Mouse (Mus musculus): ENCODE data around the gene Gbp3. TPM values are rescaled to one million over a fixed set of nuclear protein-coding genes. Genes with fewer than 3 reads are reported as not detected.
"Not testable (repeated sequence)": the region's sequence is repeated elsewhere in the genome, so short reads cannot be mapped to it uniquely, and the experiment has no call there.

The Gbp3 gene
- polyA plus RNA-seq (2016; fragmentation: Nextera tagmentation; extraction: Ambion mirVana): 1.4 and 1.7 TPM in 2 replicates

DNA sequence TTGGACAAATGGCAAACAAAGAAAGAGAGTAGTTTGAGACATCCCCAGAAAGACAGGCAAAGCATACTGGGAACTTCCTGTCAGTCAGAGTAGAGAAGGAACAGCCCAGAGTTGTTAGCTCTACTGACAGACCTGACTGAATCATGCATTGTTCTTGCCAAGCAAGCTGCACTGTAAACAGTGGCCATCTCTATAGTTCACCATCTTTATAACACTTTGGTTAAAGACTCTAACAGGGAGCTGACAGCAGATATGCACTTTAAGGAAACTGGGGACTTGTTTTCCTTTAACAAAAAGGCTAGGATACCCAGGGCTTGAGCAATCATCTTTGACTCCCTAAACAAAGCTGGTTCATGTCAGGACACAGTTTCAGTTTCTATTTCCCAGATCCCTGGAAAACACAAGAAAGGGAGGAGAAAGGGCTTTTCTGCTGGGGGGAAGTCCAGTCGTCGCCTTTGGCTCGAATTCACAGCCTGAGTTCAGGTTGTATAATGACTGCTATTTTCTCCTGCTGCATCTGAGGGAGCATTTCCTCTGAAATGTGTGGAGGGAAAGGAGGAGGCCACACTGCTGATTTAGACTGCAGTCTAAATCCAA, at the start of gene Gbp3:
Gene Gbp3 (plus strand): TSS at position 395 of the 597 bp plus-strand sequence.
- no peaks in the 10 kb centered on the region for H3K36me3 ChIP-seq
- no peaks in the 10 kb centered on the region for H3K9me3 ChIP-seq (replicated peaks)
- no peak for ATAC-seq (ENCODE audit: insufficient number of reproducible peaks, low FRiP score)
- peak within 1 kb of the TSS; percentile 57 for H3K9ac ChIP-seq
- H3K4me3 ChIP-seq: peak within 1 kb of the TSS; percentile 55
- no peak within 1 kb of the TSS for H3K27ac ChIP-seq (ENCODE audit: poor library complexity, severe bottlenecking)
- H3K27me3 ChIP-seq (replicated peaks): no peaks in the 10 kb centered on the region
- WGBS: 28% methylated on average over 3 of the region's 3 CpGs
- H3K4me1 ChIP-seq (replicated peaks): 0 out of 2 replicates have a peak, but pooled peaks cover 5% of the 10 kb centered on the region
- H3K4me2 ChIP-seq: peak within 1 kb of the TSS; percentile 75

DNA sequence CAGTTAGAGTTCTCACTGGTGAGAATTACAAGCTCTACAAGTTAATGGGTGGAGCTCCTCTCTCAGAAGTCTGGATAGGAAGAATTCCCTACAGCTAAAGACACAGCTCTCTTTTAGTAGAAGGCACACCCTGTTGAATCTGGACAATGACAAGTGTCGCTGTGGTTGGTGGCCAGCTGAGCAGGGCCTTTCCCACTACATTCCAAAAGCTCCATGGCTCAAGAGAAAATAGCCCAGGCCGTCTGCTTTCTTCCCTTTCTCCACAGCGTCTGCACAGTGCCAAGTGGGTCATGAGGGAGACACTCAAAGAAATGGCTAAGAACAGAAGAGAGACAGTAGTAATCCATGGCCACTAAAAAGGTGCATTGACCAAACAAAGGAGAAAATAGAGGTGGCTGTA, 31.7 kb upstream of the Gbp3 start:
- Histone ChIP-seq H3K36me3 (no peaks in the 10 kb centered on the region), H3K4me3 (no peak overlapping the region), H3K4me2 (no peak overlapping the region), H3K9ac (no peak overlapping the region), H3K27me3 (replicated peaks) (0 out of 2 replicates have a peak, but pooled peaks cover 5% of the 10 kb centered on the region), H3K9me3 (replicated peaks) (no peaks in the 10 kb centered on the region), H3K27ac (ENCODE audit: poor library complexity, severe bottlenecking) (no peak overlapping the region), H3K4me1 (replicated peaks) (no peaks in the 10 kb centered on the region)
- ATAC-seq (ENCODE audit: insufficient number of reproducible peaks, low FRiP score): no peak
- 64% methylated on average over 3 of the region's 3 CpGs for WGBS

DNA sequence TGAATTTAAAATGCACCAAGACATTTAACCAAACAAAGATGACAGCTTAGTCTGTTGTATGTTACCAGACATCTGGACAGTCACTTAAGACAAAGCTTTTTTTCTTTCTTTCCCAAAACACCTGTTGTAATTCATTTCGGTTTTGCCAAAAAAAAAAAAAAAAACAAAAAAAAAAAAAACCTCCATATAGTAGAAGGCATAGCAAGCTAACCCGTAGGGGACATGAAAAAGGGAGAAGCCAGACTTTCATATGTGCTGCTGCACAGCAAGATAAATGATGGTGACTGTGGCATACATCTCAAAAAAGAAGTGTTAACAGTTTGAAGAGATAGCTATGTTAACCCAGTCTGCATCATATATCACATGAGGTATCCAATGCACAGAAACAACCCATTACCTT, 30.2 kb upstream of the Gbp3 start:
- Histone ChIP-seq H3K27ac (ENCODE audit: poor library complexity, severe bottlenecking) (no peak overlapping the region), H3K4me1 (replicated peaks) (no peaks in the 10 kb centered on the region), H3K9me3 (replicated peaks) (no peaks in the 10 kb centered on the region), H3K4me3 (peak overlapping the region; percentile 63), H3K4me2 (peak overlapping the region; percentile 91), H3K36me3 (no peaks in the 10 kb centered on the region), H3K27me3 (replicated peaks) (0 out of 2 replicates have a peak, but pooled peaks cover 5% of the 10 kb centered on the region), H3K9ac (peak overlapping the region; percentile 62; the same call in 1 of the 2 replicates)
- WGBS: 54% methylated on average over 2 of the region's 2 CpGs
- ATAC-seq (ENCODE audit: insufficient number of reproducible peaks, low FRiP score): no peak

DNA sequence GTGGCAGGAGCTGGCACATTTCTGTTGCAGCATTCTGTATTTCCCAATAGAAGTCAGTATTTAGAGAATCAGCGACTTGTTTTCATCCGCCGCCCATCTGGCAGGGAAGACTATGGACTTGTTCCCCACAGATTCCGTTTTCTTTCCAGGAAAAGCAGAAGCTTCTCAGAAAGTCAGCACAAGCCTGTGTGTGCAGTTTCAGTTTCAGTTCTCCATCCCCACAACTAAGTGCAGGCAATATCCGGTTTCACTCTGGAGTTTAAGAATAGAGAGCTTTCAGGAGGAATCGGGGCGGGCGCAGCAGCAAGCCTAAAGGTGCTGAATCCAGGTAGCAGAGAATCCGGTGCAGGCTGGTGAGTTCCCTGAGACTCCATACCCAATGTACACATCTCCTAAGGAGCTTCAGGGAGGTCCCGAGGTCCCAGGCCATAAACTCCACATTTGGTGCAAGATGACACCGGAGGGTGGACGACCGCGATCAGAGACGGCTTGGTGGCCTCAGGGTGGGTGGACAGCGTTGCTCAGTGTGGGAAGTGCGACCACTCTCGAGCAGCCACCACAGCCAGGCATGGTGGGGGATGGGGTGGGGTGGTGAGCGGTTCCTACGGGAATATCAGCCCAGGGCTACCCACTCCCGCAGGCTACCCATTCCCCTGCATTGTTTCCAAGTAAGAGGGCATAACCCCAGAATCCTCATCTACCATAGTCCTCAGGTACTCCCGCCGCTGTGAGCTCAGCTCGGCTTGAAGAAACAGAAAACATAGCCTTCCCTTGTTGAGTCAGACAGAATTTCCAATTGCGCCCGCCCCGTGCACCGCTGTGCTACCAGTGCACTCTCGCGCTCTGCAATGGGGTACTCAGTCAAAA, 29.5 kb upstream of the Gbp3 start, which contains the start of gene Gbp7:
Gene Gbp7 (plus strand): TSS at position 256 of the 867 bp plus-strand sequence.
- Histone ChIP-seq H3K36me3 (no peaks in the 10 kb centered on the region), H3K9me3 (replicated peaks) (no peaks in the 10 kb centered on the region), H3K9ac (peak within 1 kb of the TSS; percentile 62), H3K4me3 (peak within 1 kb of the TSS; percentile 63), H3K27ac (ENCODE audit: poor library complexity, severe bottlenecking) (no peak within 1 kb of the TSS), H3K4me2 (peak within 1 kb of the TSS; percentile 91), H3K27me3 (replicated peaks) (0 out of 2 replicates have a peak, but pooled peaks cover 5% of the 10 kb centered on the region), H3K4me1 (replicated peaks) (no peaks in the 10 kb centered on the region)
- ATAC-seq (ENCODE audit: insufficient number of reproducible peaks, low FRiP score): peak; percentile 29; the same call in 1 of the 2 replicates
- WGBS: 1% methylated on average over 30 of the region's 30 CpGs

DNA sequence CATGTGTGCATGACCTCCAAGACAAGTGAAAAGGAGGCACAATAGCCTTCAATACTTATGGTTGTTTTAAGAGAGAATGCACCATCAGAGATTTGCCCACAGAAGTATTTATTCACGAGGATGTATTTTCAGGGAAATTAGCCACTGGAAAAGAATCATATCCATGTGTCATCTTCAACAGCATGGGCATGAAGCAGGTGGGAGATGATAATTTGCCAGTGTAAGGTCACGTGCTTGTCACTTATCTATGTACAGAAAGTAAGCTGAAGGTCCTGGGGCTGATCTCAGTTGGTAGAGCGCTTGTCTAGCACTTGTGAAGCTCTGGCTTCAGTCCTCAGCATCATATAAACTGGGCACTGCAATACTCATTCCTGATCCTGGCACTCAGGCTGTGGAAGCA, 28.2 kb upstream of the Gbp3 start:
- H3K36me3 ChIP-seq: no peaks in the 10 kb centered on the region
- H3K4me1 ChIP-seq (replicated peaks): no peaks in the 10 kb centered on the region
- H3K27me3 ChIP-seq (replicated peaks): 0 out of 2 replicates have a peak, but pooled peaks cover 5% of the 10 kb centered on the region
- 70% methylated on average over 3 of the region's 3 CpGs for WGBS
- no peak overlapping the region for H3K4me2 ChIP-seq
- no peak overlapping the region for H3K27ac ChIP-seq (ENCODE audit: poor library complexity, severe bottlenecking)
- H3K9ac ChIP-seq: no peak overlapping the region
- no peak overlapping the region for H3K4me3 ChIP-seq
- no peak for ATAC-seq (ENCODE audit: insufficient number of reproducible peaks, low FRiP score)
- no peaks in the 10 kb centered on the region for H3K9me3 ChIP-seq (replicated peaks)

DNA sequence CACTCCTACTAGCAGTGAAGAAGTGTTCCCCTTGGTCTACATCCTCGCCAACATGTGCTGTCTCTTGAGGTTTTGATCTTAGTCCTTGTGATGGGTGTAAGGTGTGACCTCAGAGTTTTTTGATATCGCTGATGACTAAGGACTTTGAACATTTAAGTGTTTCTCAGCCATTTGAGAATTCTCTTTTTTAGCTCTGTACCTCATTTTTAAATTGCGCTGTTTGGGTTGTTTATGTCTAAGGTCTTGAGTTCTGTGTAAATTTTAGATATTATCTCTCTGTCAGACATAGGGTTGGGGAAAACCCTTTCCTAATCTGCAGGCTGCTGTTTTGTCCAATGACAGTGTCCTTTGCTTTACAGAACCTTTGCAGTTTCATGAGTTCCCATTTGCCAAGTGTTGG, 26.6 kb upstream of the Gbp3 start:
- H3K4me3 ChIP-seq: no peak overlapping the region
- 0 out of 2 replicates have a peak, but pooled peaks cover 5% of the 10 kb centered on the region for H3K27me3 ChIP-seq (replicated peaks)
- no peak overlapping the region for H3K27ac ChIP-seq (ENCODE audit: poor library complexity, severe bottlenecking)
- WGBS: 82% methylated on average over 3 of the region's 3 CpGs
- ATAC-seq (ENCODE audit: insufficient number of reproducible peaks, low FRiP score): no peak
- H3K36me3 ChIP-seq: no peaks in the 10 kb centered on the region
- H3K9me3 ChIP-seq (replicated peaks): no peaks in the 10 kb centered on the region
- no peaks in the 10 kb centered on the region for H3K4me1 ChIP-seq (replicated peaks)
- no peak overlapping the region for H3K9ac ChIP-seq
- no peak overlapping the region for H3K4me2 ChIP-seq

DNA sequence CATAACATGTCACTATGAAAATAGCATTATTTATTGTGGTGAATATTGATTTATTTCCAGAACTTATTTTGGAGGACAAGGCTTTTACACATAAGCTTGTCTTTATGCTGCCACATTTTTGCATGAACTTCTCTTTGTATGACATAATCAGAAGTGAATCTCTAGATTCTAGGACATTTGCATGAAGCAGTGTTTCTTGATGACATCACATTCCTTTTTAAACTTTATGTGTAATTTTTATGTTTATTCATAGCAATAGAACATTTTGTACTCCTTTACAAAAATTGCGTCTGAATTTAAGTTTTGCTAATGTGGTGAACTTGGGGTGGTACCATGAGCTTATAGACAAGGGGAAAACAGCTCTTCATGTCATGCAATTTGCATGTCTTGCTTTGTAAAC, 24.2 kb upstream of the Gbp3 start:
- H3K4me2 ChIP-seq: no peak overlapping the region
- 57% methylated on average over 1 of the region's 1 CpGs for WGBS

DNA sequence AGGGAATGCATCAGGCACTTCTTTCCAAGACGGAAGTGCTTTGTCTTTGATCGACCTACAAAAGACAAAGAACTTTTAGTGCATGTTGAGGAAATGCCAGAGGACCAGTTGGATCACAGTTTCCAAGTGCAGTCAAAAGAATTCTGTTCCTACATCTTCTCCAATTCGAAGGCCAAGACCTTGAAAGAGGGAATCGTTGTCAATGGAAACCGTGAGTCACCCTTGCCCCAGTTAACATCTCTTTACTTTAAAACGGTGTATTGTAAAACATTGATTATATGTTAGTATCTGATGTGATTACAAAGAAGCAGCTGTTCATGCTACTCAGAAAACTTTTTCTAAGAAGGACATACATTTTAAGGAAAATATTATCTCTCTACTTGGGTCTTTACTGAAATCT, 18.4 kb upstream of the Gbp3 start:
- Histone ChIP-seq H3K4me2 (no peak overlapping the region), H3K27ac (ENCODE audit: poor library complexity, severe bottlenecking) (no peak overlapping the region), H3K27me3 (replicated peaks) (no peaks in the 10 kb centered on the region), H3K4me3 (no peak overlapping the region), H3K36me3 (no peaks in the 10 kb centered on the region), H3K9ac (no peak overlapping the region), H3K9me3 (replicated peaks) (no peaks in the 10 kb centered on the region), H3K4me1 (replicated peaks) (no peaks in the 10 kb centered on the region)
- no peak for ATAC-seq (ENCODE audit: insufficient number of reproducible peaks, low FRiP score)
- WGBS: 73% methylated on average over 6 of the region's 6 CpGs

More for the DNA sequence above, 24.2 kb upstream of the Gbp3 start:
- Histone ChIP-seq H3K27ac (ENCODE audit: poor library complexity, severe bottlenecking) (no peak overlapping the region), H3K36me3 (no peaks in the 10 kb centered on the region), H3K4me1 (replicated peaks) (no peaks in the 10 kb centered on the region), H3K9ac (no peak overlapping the region), H3K9me3 (replicated peaks) (no peaks in the 10 kb centered on the region), H3K4me3 (no peak overlapping the region), H3K27me3 (replicated peaks) (0 out of 2 replicates have a peak, but pooled peaks cover 5% of the 10 kb centered on the region)
- ATAC-seq (ENCODE audit: insufficient number of reproducible peaks, low FRiP score): no peak

DNA sequence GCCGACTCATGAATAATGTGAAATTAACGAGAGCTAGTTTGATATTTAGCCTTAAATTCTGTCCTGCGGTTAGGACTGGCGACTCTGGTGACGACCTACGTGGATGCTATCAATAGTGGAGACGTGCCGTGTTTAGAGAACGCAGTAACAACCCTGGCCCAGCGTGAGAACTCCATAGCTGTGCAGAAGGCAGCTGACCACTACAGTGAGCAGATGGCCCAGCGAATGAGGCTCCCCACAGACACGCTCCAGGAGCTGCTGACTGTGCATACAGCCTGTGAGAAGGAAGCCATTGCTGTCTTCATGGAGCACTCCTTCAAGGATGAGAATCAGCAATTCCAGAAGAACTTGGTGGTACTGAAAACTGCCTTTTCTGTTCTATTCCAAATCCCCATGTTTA, 17.1 kb upstream of the Gbp3 start:
- H3K27ac ChIP-seq (ENCODE audit: poor library complexity, severe bottlenecking); H3K9ac ChIP-seq; H3K4me3 ChIP-seq; H3K4me2 ChIP-seq; H3K36me3 ChIP-seq; H3K4me1 ChIP-seq (replicated peaks); H3K9me3 ChIP-seq (replicated peaks); ATAC-seq (ENCODE audit: insufficient number of reproducible peaks, low FRiP score); H3K27me3 ChIP-seq (replicated peaks): not testable (repeated sequence)
- 80% methylated on average over 12 of the region's 12 CpGs for WGBS

DNA sequence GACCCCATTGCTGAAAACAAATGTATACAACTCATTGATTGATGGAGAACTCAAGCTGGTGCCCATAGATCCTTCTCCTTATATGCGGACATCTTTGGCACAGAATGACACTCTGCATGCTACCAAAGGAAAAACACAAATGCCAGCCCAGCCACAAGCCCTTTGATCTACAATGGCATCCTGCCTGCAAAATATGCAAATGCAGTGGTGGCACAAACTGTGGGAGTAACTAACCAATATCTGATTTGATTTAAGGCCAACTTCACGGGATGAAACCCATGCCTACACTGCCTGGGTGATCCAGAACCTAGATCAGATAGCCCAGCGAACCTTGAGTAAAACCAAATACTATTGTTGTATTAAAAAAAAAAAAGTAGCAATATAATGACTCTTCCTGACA, 13.1 kb upstream of the Gbp3 start:
- H3K27me3 ChIP-seq (replicated peaks): no peaks in the 10 kb centered on the region
- no peak for ATAC-seq (ENCODE audit: insufficient number of reproducible peaks, low FRiP score)
- 74% methylated on average over 3 of the region's 3 CpGs for WGBS
- no peak overlapping the region for H3K27ac ChIP-seq (ENCODE audit: poor library complexity, severe bottlenecking)
- no peak overlapping the region for H3K4me2 ChIP-seq
- no peak overlapping the region for H3K9ac ChIP-seq
- H3K9me3 ChIP-seq (replicated peaks): no peaks in the 10 kb centered on the region
- no peak overlapping the region for H3K4me3 ChIP-seq
- no peaks in the 10 kb centered on the region for H3K36me3 ChIP-seq
- H3K4me1 ChIP-seq (replicated peaks): no peaks in the 10 kb centered on the region

DNA sequence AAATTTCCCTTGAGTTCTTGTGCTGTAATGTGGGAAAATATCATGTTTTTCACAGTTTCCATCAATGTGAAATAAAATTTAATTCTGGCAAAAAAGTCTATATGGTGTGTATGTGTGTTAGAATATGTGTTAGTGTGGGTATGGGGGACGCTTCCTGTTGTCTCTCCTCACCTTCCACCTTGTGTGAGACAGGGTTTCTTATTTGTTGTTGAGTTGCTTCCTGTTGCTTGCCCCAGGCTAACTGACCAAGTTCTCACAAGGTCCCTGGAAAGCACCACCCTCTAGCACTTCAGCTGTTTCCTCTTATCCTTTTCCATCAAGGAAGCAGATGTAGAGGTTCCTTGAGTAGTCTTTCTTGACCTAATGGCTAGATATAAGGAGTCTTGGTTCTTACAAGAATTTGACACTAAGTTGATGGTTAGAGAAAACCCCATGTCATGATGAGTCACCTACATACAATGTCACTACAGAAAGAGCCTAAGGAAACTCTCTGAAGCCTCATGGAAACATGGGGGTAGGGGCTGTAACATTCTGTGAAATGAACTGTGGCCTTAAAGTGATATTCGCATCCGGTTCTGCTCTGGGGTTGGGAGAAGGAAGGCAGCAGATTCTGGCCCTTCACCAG, 9.7 kb upstream of the Gbp3 start:
- WGBS: 74% methylated on average over 3 of the region's 3 CpGs
- H3K9me3 ChIP-seq (replicated peaks): no peaks in the 10 kb centered on the region

More for the DNA sequence above, 9.7 kb upstream of the Gbp3 start:
- no peak for ATAC-seq (ENCODE audit: insufficient number of reproducible peaks, low FRiP score)
- no peak overlapping the region for H3K4me3 ChIP-seq
- H3K27ac ChIP-seq (ENCODE audit: poor library complexity, severe bottlenecking): no peak overlapping the region
- no peaks in the 10 kb centered on the region for H3K36me3 ChIP-seq
- no peaks in the 10 kb centered on the region for H3K4me1 ChIP-seq (replicated peaks)
- no peaks in the 10 kb centered on the region for H3K27me3 ChIP-seq (replicated peaks)
- H3K9ac ChIP-seq: no peak overlapping the region
- no peak overlapping the region for H3K4me2 ChIP-seq

All from heart, embryonic 12.5 days (tissue).